Mouse (Mus musculus) frontal cortex, adult (tissue): Measurements from ENCODE around the gene Plbd2.

Experiments
- ATAC-seq: cut with Nextera tagmentation; 2 replicates; pipeline ENCODE4 v1.9.2; 2017; ENCODE audit warnings: mild to moderate bottlenecking, moderate library complexity, mixed read lengths; ENCODE audit not compliant: low TSS enrichment

Gene Plbd2

DNA sequence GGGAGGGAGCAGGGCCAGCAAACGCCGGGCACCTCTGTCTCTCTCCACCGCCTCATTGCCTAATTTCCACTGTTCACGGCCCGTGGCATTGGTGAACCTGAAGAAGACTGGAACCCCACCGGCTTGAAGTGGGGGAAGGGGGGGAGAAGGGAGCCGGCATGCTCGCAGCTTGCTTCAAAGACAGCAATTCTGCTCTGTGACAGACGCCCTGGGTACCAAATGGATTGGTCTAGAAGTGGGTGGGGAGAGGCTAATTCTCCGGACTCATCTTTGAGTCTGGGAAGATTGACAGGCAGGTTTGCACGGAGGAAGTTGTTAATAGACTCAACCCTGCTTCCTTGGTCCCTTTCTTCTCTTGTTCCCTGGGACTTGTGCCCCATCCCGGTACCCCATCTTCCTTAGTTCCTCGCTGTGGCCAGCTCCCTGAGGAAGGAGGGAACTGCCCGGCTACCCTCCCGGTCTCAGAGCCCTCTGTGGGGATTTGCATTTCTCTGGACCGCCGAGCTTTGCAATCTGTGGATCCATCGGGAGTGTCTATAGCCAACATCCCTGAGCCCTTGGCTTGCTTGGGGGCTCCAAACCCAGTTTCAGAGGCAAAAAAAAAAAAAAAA is 66.4 kb downstream of the Plbd2 start:
- ATAC-seq, result no peak

DNA sequence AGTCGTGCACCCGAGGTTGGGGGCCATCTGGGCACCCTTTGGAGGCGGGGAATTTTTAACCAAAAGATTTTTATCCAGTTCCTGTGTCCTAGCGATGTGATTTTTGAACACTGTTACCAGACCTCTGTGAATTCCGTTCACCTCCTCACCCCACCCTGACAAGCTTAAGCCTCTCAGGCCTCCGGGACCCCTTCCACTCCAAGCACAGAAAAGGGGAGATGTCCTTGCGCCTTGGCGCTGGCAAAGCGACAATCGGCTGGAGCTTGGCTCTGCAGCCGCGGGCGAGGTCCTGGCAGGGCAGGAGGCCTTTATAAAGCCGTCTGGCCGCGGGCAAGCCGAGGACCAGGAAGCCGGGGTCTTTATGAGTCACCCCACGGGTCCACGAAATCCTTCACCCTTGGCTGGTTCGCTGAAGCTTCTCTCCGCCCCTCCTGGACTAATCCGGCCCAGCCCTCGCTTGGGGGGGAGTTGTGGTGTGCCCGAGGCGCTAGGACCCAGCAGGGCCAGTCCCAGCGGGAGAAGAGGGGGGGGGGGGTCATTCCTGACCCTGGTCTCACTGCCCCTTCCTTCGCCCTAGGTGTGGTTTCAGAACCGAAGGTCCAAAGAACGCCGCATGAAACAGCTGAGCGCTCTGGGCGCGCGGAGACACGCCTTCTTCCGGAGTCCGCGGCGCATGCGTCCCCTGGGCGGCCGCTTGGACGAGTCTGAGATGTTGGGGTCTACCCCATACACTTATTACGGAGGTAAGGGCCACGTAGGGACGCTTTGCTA is 67.5 kb downstream of the Plbd2 start:
- no peak for ATAC-seq

DNA sequence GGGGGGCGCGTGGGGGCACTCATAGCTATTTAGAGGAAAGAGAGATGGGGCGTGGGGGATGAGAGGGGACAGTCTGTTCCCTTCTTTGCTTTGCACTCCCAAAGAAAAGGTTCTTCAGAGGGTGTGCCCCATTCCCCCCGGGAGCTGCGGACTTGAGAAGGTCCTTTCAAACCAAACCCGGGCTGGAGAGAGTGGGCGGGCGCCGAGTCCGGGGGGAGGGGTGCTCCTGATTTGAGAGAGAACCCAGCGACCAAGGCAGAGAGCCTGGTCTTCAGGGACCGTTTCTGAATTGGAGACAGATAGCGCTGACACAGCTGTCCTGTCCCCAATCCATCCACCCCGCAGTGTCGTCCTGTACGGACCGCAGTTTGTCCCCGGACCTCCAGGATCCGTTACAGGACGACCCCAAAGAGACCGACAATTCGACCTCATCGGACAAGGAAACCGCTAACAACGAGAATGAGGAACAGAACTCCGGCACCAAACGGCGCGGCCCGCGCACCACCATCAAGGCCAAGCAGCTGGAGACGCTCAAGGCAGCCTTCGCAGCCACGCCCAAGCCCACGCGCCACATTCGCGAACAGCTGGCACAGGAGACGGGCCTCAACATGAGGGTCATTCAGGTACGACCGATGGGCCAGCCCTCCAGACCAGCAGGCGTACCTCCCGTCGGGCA is 68.3 kb downstream of the Plbd2 start:
- ATAC-seq, result no peak

DNA sequence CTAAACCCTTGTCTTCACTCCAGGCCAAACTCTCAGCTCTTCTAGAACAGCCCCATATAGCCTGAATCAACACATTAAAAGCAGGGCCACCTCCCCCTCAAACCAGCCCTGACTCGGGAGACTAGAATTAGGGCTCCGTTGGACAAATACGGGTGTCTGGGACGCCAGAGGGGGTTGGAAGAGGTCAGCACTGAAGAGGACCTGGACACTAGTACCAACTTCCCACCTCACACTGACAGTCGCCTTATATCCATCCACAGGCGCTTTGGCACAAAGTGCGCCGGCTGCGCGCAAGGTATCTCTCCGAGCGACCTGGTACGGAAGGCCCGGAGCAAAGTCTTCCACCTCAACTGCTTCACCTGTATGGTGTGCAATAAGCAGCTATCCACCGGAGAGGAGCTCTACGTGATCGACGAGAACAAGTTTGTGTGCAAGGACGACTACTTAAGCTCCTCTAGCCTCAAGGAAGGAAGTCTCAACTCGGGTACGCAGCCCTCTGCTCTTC is 69.1 kb downstream of the Plbd2 start:
- no peak for ATAC-seq
